Mouse (Mus musculus) heart, adult 2 months (tissue): ENCODE results near the gene Inpp4a. TPM values are rescaled to one million over a fixed set of nuclear protein-coding genes. Genes with fewer than 3 reads are reported as not detected.
A peak's percentile ranks its signal among the peaks of the same experiment; 100 is the strongest.

ENCODE experiments used
- DNase-seq, 2 experiments: peaks; one replicate each; pipeline ENCODE4 v3.0.0; 2021
- H3K27ac ChIP-seq: fragments of 200-600 bp; 2 replicates; pipeline ENCODE4 v1.8.1; 2022
- H3K27me3 ChIP-seq: fragments of 200-500 bp; 2 replicates; pipeline ENCODE4 v1.6.1; 2012; ENCODE audit warnings: mild to moderate bottlenecking, low read length, inconsistent platforms, mixed read lengths; ENCODE audit not compliant: control insufficient read depth, insufficient read depth
- H3K36me3 ChIP-seq: fragments of 200-500 bp; 2 replicates; pipeline ENCODE4 v1.6.1; 2012; ENCODE audit warnings: low read length, inconsistent platforms; ENCODE audit not compliant: control insufficient read depth, insufficient read depth
- H3K4me1 ChIP-seq: fragments of 200-500 bp; 2 replicates; pipeline ENCODE4 v1.6.1; 2011; ENCODE audit warnings: low read length; ENCODE audit not compliant: control insufficient read depth, insufficient read depth
- H3K4me3 ChIP-seq: fragments of 200-600 bp; 2 replicates; pipeline ENCODE4 v1.8.1; 2022
- H3K79me2 ChIP-seq: fragments of 200-500 bp; replicated peaks from 2 replicates; pipeline ENCODE4 v1.6.1; 2012; ENCODE audit warnings: mild to moderate bottlenecking, inconsistent platforms, low read length, moderate library complexity, mixed read lengths; ENCODE audit not compliant: control insufficient read depth, insufficient read depth
- H3K9ac ChIP-seq: fragments of 200-500 bp; 2 replicates; pipeline ENCODE4 v1.6.1; 2012; ENCODE audit warnings: low read depth, mild to moderate bottlenecking, control low read depth, inconsistent platforms, low read length, mixed read lengths
- CTCF ChIP-seq: fragments of 200-600 bp; IDR thresholded peaks from 2 replicates; pipeline ENCODE4 v1.8.1; 2022; ENCODE audit warnings: antibody characterized with exemption, mild to moderate bottlenecking, moderate library complexity
- EP300 ChIP-seq: fragments of 200-500 bp; IDR thresholded peaks from 2 replicates; pipeline ENCODE4 v1.6.1; 2011; ENCODE audit warnings: low read depth, low read length, control low read depth; ENCODE audit not compliant: insufficient read depth
- POLR2A ChIP-seq: fragments of 200-500 bp; IDR thresholded peaks from 2 replicates; pipeline ENCODE4 v1.6.1; 2011; ENCODE audit warnings: mild to moderate bottlenecking, low read depth, low read length, control low read depth; ENCODE audit not compliant: insufficient read depth
- WGBS: fragments of 180-500 bp; shearing (Covaris S2); methylation state at CpG from one replicate; pipeline ENCODE4 v1.1.7; 2018; 5-methylcytosine and 5-hydroxymethylcytosine counted together
- intact Hi-C: fragments of 180-260 bp; cut with DNase I; formaldehyde crosslinking; loops from one replicate; pipeline ENCODE4 v1.15.1; 2025
- polyA plus RNA-seq: library from polyadenylated mRNA; depleted of rRNA; stranded (reverse); fragments of >200 nt; gene quantifications from 2 replicates; pipeline ENCODE4 v1.2.3, GENCODE M21; 2012
- total RNA-seq, 2 experiments: library from RNA; stranded (reverse); gene quantifications; 2 replicates each; pipeline ENCODE4 v1.2.3; 2021

Inpp4a gene
- total and polyA plus RNA-seq, 3 experiments, result 10.3 to 19.2 (median 18.9) TPM

DNA sequence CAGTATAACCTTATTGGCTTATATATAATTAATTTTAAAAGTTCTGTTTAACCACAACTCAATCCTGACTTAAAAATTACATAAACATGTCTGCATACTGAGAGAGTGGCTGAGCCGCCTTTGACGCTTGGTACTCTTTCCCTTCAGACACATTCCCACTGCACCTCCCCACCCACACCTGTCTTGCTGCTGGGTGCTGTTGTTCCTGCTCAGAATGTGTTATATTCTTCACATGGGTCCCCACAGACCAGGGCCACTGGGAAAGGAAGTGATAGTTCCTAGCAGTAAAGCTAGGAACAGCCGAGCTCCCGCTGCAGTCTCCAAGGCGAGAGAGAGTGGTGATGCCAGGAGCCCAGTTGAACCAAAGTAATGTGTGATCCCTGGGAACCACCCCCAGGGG, 78.4 kb downstream of the Inpp4a start:
- DNase-seq, result no peak
- no peak for TF ChIP-seq CTCF
- TF ChIP-seq POLR2A, result no peak
- no peak for TF ChIP-seq EP300
- H3K36me3 ChIP-seq, result no peaks in the 10 kb centered on the region
- H3K27ac ChIP-seq, result no peak overlapping the region
- H3K4me1 ChIP-seq, result no peaks in the 10 kb centered on the region
- H3K4me3 ChIP-seq, result no peak overlapping the region
- H3K79me2 ChIP-seq, result no peaks in the 10 kb centered on the region
- H3K27me3 ChIP-seq, result no peaks in the 10 kb centered on the region
- intact Hi-C loops, result no loop called here
- WGBS, result 88% methylated on average over 5 of the region's 5 CpGs
- no peak overlapping the region for H3K9ac ChIP-seq

DNA sequence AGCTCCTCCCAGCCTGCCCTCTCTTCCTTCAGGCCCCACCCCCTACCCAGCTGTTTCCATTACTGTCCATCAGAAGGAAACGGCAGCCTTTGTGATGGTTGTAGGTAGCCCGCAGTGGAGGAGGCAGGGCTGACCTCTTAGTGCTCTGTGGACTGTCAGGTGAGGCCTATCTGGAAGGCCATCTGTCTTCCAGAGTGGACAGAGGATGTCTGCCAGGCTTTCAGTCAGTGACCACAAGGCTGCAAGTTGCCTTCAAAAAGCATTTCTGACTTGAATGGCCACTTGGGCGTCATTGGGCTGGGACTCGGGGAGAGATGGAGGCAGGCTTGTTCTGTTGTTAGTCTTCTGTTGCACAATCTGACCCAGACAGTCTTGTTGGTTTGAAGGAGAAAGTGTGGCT, 79.9 kb downstream of the Inpp4a start:
- Histone ChIP-seq H3K36me3 (no peaks in the 10 kb centered on the region), H3K27me3 (no peaks in the 10 kb centered on the region), H3K4me3 (no peak overlapping the region), H3K27ac (no peak overlapping the region), H3K4me1 (no peaks in the 10 kb centered on the region), H3K79me2 (no peaks in the 10 kb centered on the region), H3K9ac (no peak overlapping the region)
- WGBS, result 68% methylated on average over 4 of the region's 4 CpGs
- intact Hi-C loops, result no loop called here
- TF ChIP-seq EP300 (no peak), CTCF (no peak), POLR2A (no peak)
- no peak for DNase-seq

DNA sequence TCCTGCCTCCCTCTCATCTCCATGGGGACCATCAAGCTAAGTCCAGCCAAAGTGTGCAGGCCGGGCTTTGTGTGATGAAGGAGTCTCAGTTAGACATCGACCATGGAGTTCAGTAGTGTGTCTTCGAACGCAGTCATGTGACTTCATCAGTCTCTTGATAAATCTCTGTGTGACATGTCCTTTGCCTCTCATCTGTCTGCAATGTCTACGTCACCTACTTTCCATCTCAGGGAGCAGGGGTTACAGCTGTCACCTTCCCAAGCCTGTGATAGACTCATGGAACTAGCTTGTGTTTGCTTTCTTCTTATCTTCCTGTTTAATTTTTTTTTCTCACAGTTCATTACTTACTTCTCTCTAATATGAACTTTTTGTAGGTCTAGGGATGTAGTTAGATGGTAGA, 81.2 kb downstream of the Inpp4a start:
- Histone ChIP-seq H3K36me3 (no peaks in the 10 kb centered on the region), H3K27me3 (no peaks in the 10 kb centered on the region), H3K9ac (no peak overlapping the region), H3K4me1 (no peaks in the 10 kb centered on the region), H3K79me2 (no peaks in the 10 kb centered on the region), H3K4me3 (no peak overlapping the region), H3K27ac (no peak overlapping the region)
- TF ChIP-seq CTCF, result no peak
- TF ChIP-seq EP300, result no peak
- no peak for TF ChIP-seq POLR2A
- 86% methylated on average over 5 of the region's 5 CpGs for WGBS
- DNase-seq, result no peak
- intact Hi-C loops, result no loop called here

DNA sequence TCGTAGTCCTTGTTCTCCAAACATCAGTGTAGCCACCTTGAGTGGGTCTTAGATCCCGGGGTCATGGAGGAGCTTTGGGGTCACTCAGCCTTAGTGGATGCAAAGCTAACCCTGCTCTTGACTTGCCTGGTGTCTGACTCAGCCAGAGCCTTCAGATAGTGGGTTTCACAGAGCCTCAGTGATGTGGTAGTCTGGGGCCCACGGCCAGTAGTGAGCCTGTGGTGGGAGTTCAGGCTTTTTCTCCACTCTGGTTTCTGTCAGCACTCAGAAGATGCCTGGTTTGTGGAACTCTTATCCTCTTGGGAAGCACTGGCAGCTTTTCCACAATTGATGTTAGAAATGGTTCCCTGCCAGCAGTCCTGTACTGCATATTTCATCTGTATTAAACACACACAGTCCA, 84.6 kb downstream of the Inpp4a start:
- TF ChIP-seq CTCF (no peak), EP300 (no peak), POLR2A (no peak)
- Histone ChIP-seq H3K4me3 (no peak overlapping the region), H3K9ac (no peak overlapping the region), H3K27me3 (no peaks in the 10 kb centered on the region), H3K36me3 (no peaks in the 10 kb centered on the region), H3K27ac (no peak overlapping the region), H3K4me1 (peaks cover 5% of the 10 kb centered on the region), H3K79me2 (no peaks in the 10 kb centered on the region)
- intact Hi-C loops, result no loop called here
- 73% methylated on average over 3 of the region's 3 CpGs for WGBS
- no peak for DNase-seq

DNA sequence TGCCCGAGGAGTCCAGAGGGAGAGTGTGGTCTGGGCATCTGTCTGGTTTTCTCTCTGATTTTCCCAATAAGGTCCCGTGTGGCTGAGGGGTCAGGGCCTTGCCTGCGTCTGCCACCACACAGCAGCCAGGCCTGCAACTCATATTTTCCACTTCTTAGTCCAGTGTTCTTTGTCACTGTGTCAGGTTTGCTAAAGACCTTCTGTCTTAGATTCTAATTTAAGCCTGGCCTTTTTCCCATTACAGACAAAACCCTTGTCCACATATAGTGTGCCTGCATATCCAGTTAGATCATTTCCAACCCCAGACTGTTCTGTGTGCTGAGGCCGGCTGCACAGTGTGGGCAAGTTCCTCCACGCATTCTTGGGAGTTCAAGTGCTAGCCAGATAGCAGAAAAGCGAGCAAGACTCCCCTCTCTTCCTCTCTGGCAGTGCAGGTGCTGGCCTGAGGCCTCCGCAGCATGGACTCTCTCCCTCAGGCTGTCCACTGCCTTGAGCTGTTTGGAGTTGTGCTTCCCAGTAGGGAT, 86.8 kb downstream of the Inpp4a start:
- H3K4me3 ChIP-seq, result no peak overlapping the region
- H3K9ac ChIP-seq, result no peak overlapping the region
- intact Hi-C loops, result loop anchor here (5.0 kb wide), 1 partner anchor 44 kb away; no protein-coding TSS in a partner anchor
- TF ChIP-seq POLR2A, result no peak
- H3K79me2 ChIP-seq, result no peaks in the 10 kb centered on the region
- H3K4me1 ChIP-seq, result peaks cover 5% of the 10 kb centered on the region
- peak in 1 of 2 experiments; percentile 30 for DNase-seq
- H3K27me3 ChIP-seq, result no peaks in the 10 kb centered on the region
- H3K27ac ChIP-seq, result peak overlapping the region; percentile 70
- WGBS, result 25% methylated on average over 7 of the region's 7 CpGs
- no peaks in the 10 kb centered on the region for H3K36me3 ChIP-seq

DNA sequence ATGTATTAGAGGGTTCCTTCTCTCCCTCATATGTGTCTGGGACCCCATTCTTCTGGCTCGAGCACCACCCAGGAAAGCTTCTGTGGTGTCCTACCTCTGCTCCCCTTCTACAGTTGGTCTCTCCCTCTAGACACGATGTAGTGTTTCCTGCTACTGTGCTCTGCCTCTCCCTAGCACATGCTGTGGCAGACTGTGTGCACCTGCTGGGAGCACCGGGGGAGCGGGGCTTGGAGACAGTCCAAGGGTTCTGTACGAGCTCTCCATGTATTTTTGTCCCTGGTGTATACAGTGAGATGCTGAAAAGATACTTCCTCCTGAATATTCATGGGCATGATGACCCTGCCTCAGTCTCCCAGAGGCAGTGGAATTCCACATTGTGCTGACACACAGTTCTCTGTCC, 93.5 kb downstream of the Inpp4a start:
- Histone ChIP-seq H3K9ac (no peak overlapping the region), H3K27ac (no peak overlapping the region), H3K36me3 (no peaks in the 10 kb centered on the region), H3K4me1 (no peaks in the 10 kb centered on the region), H3K79me2 (no peaks in the 10 kb centered on the region), H3K27me3 (no peaks in the 10 kb centered on the region), H3K4me3 (no peak overlapping the region)
- TF ChIP-seq POLR2A (no peak), CTCF (no peak), EP300 (no peak)
- DNase-seq, result no peak
- 66% methylated on average over 5 of the region's 5 CpGs for WGBS
- intact Hi-C loops, result no loop called here
